Mouse (Mus musculus): Measurements from ENCODE around the gene Rock2. TPM values are rescaled to one million over a fixed set of nuclear protein-coding genes. Genes with fewer than 3 reads are reported as not detected.

The Rock2 gene
- polyA plus RNA-seq, 1 experiment from 2014 or later = 4.3 TPM

- H3K9ac ChIP-seq (ENCODE audit: low read depth, low read length) = no peak overlapping the region
- peaks cover 13% of the 10 kb centered on the region for H3K27me3 ChIP-seq (ENCODE audit: control insufficient read depth, insufficient read depth, low read depth, low read length)
- H3K4me2 ChIP-seq (ENCODE audit: low read depth, low read length) = no peak overlapping the region
- ATAC-seq (ENCODE audit: low read depth) = no peak
- H3K4me1 ChIP-seq (ENCODE audit: control insufficient read depth, low read depth, low read length) = peaks cover 25% of the 10 kb centered on the region
- H3K27ac ChIP-seq (ENCODE audit: low read length) = no peak overlapping the region
- WGBS (ENCODE audit: insufficient replicate concordance) = 73% methylated on average over 5 of the region's 5 CpGs
- H3K36me3 ChIP-seq (ENCODE audit: control insufficient read depth, insufficient read depth) = no peaks in the 10 kb centered on the region; the same call in 1 of the 2 replicates
- no peaks in the 10 kb centered on the region for H3K9me3 ChIP-seq (replicated peaks; ENCODE audit: control insufficient read depth, low read length)
- no peak overlapping the region for H3K4me3 ChIP-seq (ENCODE audit: low read depth, low read length)
Observed at GRCm38 (mm10) chr12:16996281-16996680, 101.6 kb downstream of the Rock2 start.

- Histone ChIP-seq H3K4me1 (ENCODE audit: control insufficient read depth, low read depth, low read length) (peaks cover 26% of the 10 kb centered on the region), H3K4me2 (ENCODE audit: low read depth, low read length) (no peak overlapping the region), H3K4me3 (ENCODE audit: low read depth, low read length) (no peak overlapping the region), H3K9ac (ENCODE audit: low read depth, low read length) (no peak overlapping the region), H3K9me3 (replicated peaks; ENCODE audit: control insufficient read depth, low read length) (no peaks in the 10 kb centered on the region), H3K36me3 (ENCODE audit: control insufficient read depth, insufficient read depth) (no peaks in the 10 kb centered on the region; the same call in 1 of the 2 replicates), H3K27me3 (ENCODE audit: control insufficient read depth, insufficient read depth, low read depth, low read length) (peaks cover 13% of the 10 kb centered on the region), H3K27ac (ENCODE audit: low read length) (no peak overlapping the region)
- WGBS (ENCODE audit: insufficient replicate concordance) = 72% methylated on average over 5 of the region's 5 CpGs
- no peak for ATAC-seq (ENCODE audit: low read depth)
Observed at GRCm38 (mm10) chr12:16996886-16997462, 102.3 kb downstream of the Rock2 start.

- Histone ChIP-seq H3K4me3 (ENCODE audit: low read depth, low read length) (peak overlapping the region; percentile 73), H3K27ac (ENCODE audit: low read length) (no peak overlapping the region), H3K9ac (ENCODE audit: low read depth, low read length) (no peak overlapping the region; the same call in 1 of the 2 replicates), H3K27me3 (ENCODE audit: control insufficient read depth, insufficient read depth, low read depth, low read length) (peaks cover 15% of the 10 kb centered on the region), H3K36me3 (ENCODE audit: control insufficient read depth, insufficient read depth) (no peaks in the 10 kb centered on the region; the same call in 1 of the 2 replicates), H3K4me2 (ENCODE audit: low read depth, low read length) (peak overlapping the region; percentile 88), H3K9me3 (replicated peaks; ENCODE audit: control insufficient read depth, low read length) (no peaks in the 10 kb centered on the region), H3K4me1 (ENCODE audit: control insufficient read depth, low read depth, low read length) (peaks cover 30% of the 10 kb centered on the region)
- WGBS (ENCODE audit: insufficient replicate concordance) = 11% methylated on average over 10 of the region's 10 CpGs
- ATAC-seq (ENCODE audit: low read depth) = no peak
Observed at GRCm38 (mm10) chr12:16999146-16999545, 104.5 kb downstream of the Rock2 start.

GRCm38 (mm10) chr12:16999739-17000497 lies 105.2 kb downstream of the Rock2 start, which contains the start of gene Pqlc3:
Gene Pqlc3 (minus strand): TSS chr12:17000408.
- H3K27ac ChIP-seq (ENCODE audit: low read length) = peak within 1 kb of the TSS; percentile 84
- H3K9ac ChIP-seq (ENCODE audit: low read depth, low read length) = peak within 1 kb of the TSS; percentile 67
- no peaks in the 10 kb centered on the region; the same call in 1 of the 2 replicates for H3K36me3 ChIP-seq (ENCODE audit: control insufficient read depth, insufficient read depth)
- H3K4me3 ChIP-seq (ENCODE audit: low read depth, low read length) = peak within 1 kb of the TSS; percentile 73
- WGBS (ENCODE audit: insufficient replicate concordance) = under 1% methylated on average over 57 of the region's 57 CpGs
- H3K4me1 ChIP-seq (ENCODE audit: control insufficient read depth, low read depth, low read length) = peaks cover 27% of the 10 kb centered on the region
- H3K9me3 ChIP-seq (replicated peaks; ENCODE audit: control insufficient read depth, low read length) = no peaks in the 10 kb centered on the region
- H3K4me2 ChIP-seq (ENCODE audit: low read depth, low read length) = peak within 1 kb of the TSS; percentile 88
- peaks cover 15% of the 10 kb centered on the region for H3K27me3 ChIP-seq (ENCODE audit: control insufficient read depth, insufficient read depth, low read depth, low read length)
- ATAC-seq (ENCODE audit: low read depth) = peak; percentile 97

GRCm38 (mm10) chr12:17000628-17001027 lies 105.9 kb downstream of the Rock2 start:
- Histone ChIP-seq H3K27ac (ENCODE audit: low read length) (no peak overlapping the region), H3K9me3 (replicated peaks; ENCODE audit: control insufficient read depth, low read length) (no peaks in the 10 kb centered on the region), H3K4me3 (ENCODE audit: low read depth, low read length) (peak overlapping the region; percentile 73; the same call in 1 of the 2 replicates), H3K9ac (ENCODE audit: low read depth, low read length) (no peak overlapping the region), H3K4me1 (ENCODE audit: control insufficient read depth, low read depth, low read length) (peaks cover 27% of the 10 kb centered on the region), H3K27me3 (ENCODE audit: control insufficient read depth, insufficient read depth, low read depth, low read length) (peaks cover 15% of the 10 kb centered on the region), H3K4me2 (ENCODE audit: low read depth, low read length) (peak overlapping the region; percentile 88), H3K36me3 (ENCODE audit: control insufficient read depth, insufficient read depth) (no peaks in the 10 kb centered on the region; the same call in 1 of the 2 replicates)
- 30% methylated on average over 6 of the region's 6 CpGs for WGBS (ENCODE audit: insufficient replicate concordance)
- ATAC-seq (ENCODE audit: low read depth) = no peak

- peaks cover 15% of the 10 kb centered on the region for H3K27me3 ChIP-seq (ENCODE audit: control insufficient read depth, insufficient read depth, low read depth, low read length)
Observed at GRCm38 (mm10) chr12:17001211-17001610, 106.5 kb downstream of the Rock2 start.

GRCm38 (mm10) chr12:17009466-17009865 lies 114.8 kb downstream of the Rock2 start:
- no peak for ATAC-seq (ENCODE audit: low read depth)
- no peaks in the 10 kb centered on the region for H3K36me3 ChIP-seq (ENCODE audit: control insufficient read depth, insufficient read depth)
- H3K4me3 ChIP-seq (ENCODE audit: low read depth, low read length) = no peak overlapping the region
- H3K4me1 ChIP-seq (ENCODE audit: control insufficient read depth, low read depth, low read length) = peaks cover 3% of the 10 kb centered on the region; the same call in 1 of the 2 replicates
- peaks cover 5% of the 10 kb centered on the region for H3K9me3 ChIP-seq (replicated peaks; ENCODE audit: control insufficient read depth, low read length)
- H3K27me3 ChIP-seq (ENCODE audit: control insufficient read depth, insufficient read depth, low read depth, low read length) = no peaks in the 10 kb centered on the region
- no peak overlapping the region for H3K27ac ChIP-seq (ENCODE audit: low read length)
- H3K9ac ChIP-seq (ENCODE audit: low read depth, low read length) = no peak overlapping the region
- H3K4me2 ChIP-seq (ENCODE audit: low read depth, low read length) = no peak overlapping the region
- WGBS (ENCODE audit: insufficient replicate concordance) = 79% methylated on average over 6 of the region's 6 CpGs

More at GRCm38 (mm10) chr12:17001211-17001610, 106.5 kb downstream of the Rock2 start:
- no peaks in the 10 kb centered on the region for H3K36me3 ChIP-seq (ENCODE audit: control insufficient read depth, insufficient read depth)
- no peak overlapping the region for H3K27ac ChIP-seq (ENCODE audit: low read length)
- no peak overlapping the region for H3K4me3 ChIP-seq (ENCODE audit: low read depth, low read length)
- no peak overlapping the region for H3K4me2 ChIP-seq (ENCODE audit: low read depth, low read length)
- H3K4me1 ChIP-seq (ENCODE audit: control insufficient read depth, low read depth, low read length) = peaks cover 27% of the 10 kb centered on the region
- no peak overlapping the region for H3K9ac ChIP-seq (ENCODE audit: low read depth, low read length)
- no peak for ATAC-seq (ENCODE audit: low read depth)
- H3K9me3 ChIP-seq (replicated peaks; ENCODE audit: control insufficient read depth, low read length) = no peaks in the 10 kb centered on the region
- 48% methylated on average over 4 of the region's 4 CpGs for WGBS (ENCODE audit: insufficient replicate concordance)

- H3K36me3 ChIP-seq (ENCODE audit: control insufficient read depth, insufficient read depth) = no peaks in the 10 kb centered on the region
- H3K9me3 ChIP-seq (replicated peaks; ENCODE audit: control insufficient read depth, low read length) = peaks cover 5% of the 10 kb centered on the region
- H3K27me3 ChIP-seq (ENCODE audit: control insufficient read depth, insufficient read depth, low read depth, low read length) = no peaks in the 10 kb centered on the region
- H3K4me2 ChIP-seq (ENCODE audit: low read depth, low read length) = peak within 1 kb of the TSS; percentile 67
- 8% methylated on average over 29 of the region's 29 CpGs for WGBS (ENCODE audit: insufficient replicate concordance)
- H3K9ac ChIP-seq (ENCODE audit: low read depth, low read length) = no peak within 1 kb of the TSS
- H3K4me3 ChIP-seq (ENCODE audit: low read depth, low read length) = peak within 1 kb of the TSS; percentile 51
- H3K27ac ChIP-seq (ENCODE audit: low read length) = no peak within 1 kb of the TSS
- ATAC-seq (ENCODE audit: low read depth) = peak; percentile 63
- H3K4me1 ChIP-seq (ENCODE audit: control insufficient read depth, low read depth, low read length) = peaks cover 3% of the 10 kb centered on the region; the same call in 1 of the 2 replicates
Observed at GRCm38 (mm10) chr12:17011100-17011870, 116.6 kb downstream of the Rock2 start, which contains the start of gene 2410004P03Rik. Gene 2410004P03Rik (minus strand): TSS chr12:17011727.

All from liver, embryonic 16.5 days (tissue).